9 mouse cellular contexts compared by ENCODE assay signal in the genomic region with DNA sequence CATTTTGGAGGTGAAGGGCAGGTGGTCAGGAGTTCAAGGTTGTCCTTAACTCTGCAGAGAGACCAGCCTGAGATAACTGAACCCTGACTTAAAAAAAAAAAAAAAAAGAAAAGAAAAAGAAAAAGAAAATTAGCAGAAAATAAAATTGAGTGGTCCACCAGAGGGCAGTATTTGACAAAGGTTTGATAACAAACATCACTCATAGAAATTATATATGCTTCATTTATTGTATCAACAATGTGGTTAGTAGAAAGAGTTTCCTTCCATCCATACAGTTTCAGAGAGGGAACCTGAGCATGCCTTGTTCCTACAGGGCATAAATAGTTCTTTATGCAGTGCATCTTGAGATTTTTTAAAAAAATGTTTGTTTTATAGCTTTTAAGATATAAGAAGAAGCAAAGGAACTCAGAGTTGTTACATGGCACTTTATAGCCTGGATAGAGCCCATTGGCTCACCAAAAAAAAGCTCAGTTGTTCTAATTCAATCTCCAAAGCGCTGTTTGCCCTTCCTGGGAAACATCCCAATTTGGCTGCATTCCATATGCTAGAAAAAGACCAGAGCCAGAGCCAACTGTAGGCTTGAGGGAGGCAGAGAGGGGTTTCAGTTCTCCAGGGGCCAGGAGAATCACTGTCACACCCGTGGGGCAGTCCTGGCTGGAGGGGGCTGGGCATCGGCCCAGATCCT.
DNase-seq lines count a peak whose midpoint lies in the region; ATAC-seq and TF ChIP-seq lines count a peak whose summit lies in the region.
"Had no signal": no experiment of that assay in that cellular context is flagged by ENCODE, and none has a peak within 500 bp of the region (broad histone marks: within the 10 kb centered on the region; RNA-seq: fewer than 3 reads in every experiment).

No protein-coding gene starts in this region.

- 0 out of 2 replicates have a peak overlapping the region, but pooled peaks have one; percentile 17 for H3K4me2 ChIP-seq in forebrain, embryonic 13.5 days
- no peak overlapping the region for H3K4me2 ChIP-seq in forebrain, embryonic 12.5 days

- no peak overlapping the region for H3K4me3 ChIP-seq in forebrain, embryonic 13.5 days
- no peak overlapping the region for H3K4me3 ChIP-seq in forebrain, embryonic 12.5 days (replicated peaks)
- no peak overlapping the region for H3K4me3 ChIP-seq in thymus, adult 2 months (ENCODE audit: control insufficient read depth, insufficient read depth, low read length)

- H3K9me3 ChIP-seq in forebrain, embryonic 13.5 days (replicated peaks), result no peaks in the 10 kb centered on the region
- no peaks in the 10 kb centered on the region for H3K9me3 ChIP-seq in forebrain, embryonic 12.5 days
- H3K9me3 ChIP-seq: G1E had no signal

- 0 out of 2 replicates have a peak overlapping the region, but pooled peaks have one; percentile 17 for H3K27ac ChIP-seq in forebrain, embryonic 13.5 days
- no peak overlapping the region for H3K27ac ChIP-seq in forebrain, embryonic 12.5 days
- H3K27ac ChIP-seq in thymus, adult 2 months (ENCODE audit: control insufficient read depth, insufficient read depth, low read length), result peak overlapping the region; percentile 83

- peak; percentile 70 for ATAC-seq in forebrain, embryonic 13.5 days
- no peak for ATAC-seq in forebrain, embryonic 12.5 days (ENCODE audit: low FRiP score)

- peak; percentile 41 for DNase-seq in thymus, adult 2 months
- DNase-seq in thymus, adult 18-20 months, result no peak
- DNase-seq in embryo, embryonic 11.5 days (ENCODE audit: low read depth, low spot score), result peak; percentile 40
- DNase-seq in induced T-regulatory cell, adult 2 months (ENCODE audit: low read depth), result peak; percentile 85
- peak; percentile 76 for DNase-seq in lung, postnatal 36 days
- no peak for DNase-seq in ovary, postnatal 36 days (ENCODE audit: low spot score)

- H3K9ac ChIP-seq in forebrain, embryonic 13.5 days, result no peak overlapping the region
- no peak overlapping the region for H3K9ac ChIP-seq in forebrain, embryonic 12.5 days

- H3K36me3 ChIP-seq in forebrain, embryonic 13.5 days (ENCODE audit: poor library complexity, severe bottlenecking), result no peaks in the 10 kb centered on the region
- H3K36me3 ChIP-seq in forebrain, embryonic 12.5 days (replicated peaks), result no peaks in the 10 kb centered on the region
- no peaks in the 10 kb centered on the region for H3K36me3 ChIP-seq in thymus, adult 2 months (ENCODE audit: control insufficient read depth, insufficient read depth, low read length)
- H3K36me3 ChIP-seq: G1E had no signal

- no peak for TF ChIP-seq CTCF in thymus, adult 2 months (IDR thresholded peaks at IDR 0.05; ENCODE audit: borderline replicate concordance, control insufficient read depth, extremely low read depth, insufficient read depth, low read length, poor library complexity)

- 40% methylated on average over 3 of the region's 3 CpGs for WGBS in forebrain, embryonic 13.5 days
- 58% methylated on average over 3 of the region's 3 CpGs for WGBS in forebrain, embryonic 12.5 days
- 47% methylated on average over 3 of the region's 3 CpGs for WGBS in thymus, adult 2 months

- TF ChIP-seq POLR2A in thymus, adult 2 months (IDR thresholded peaks at IDR 0.05; ENCODE audit: control insufficient read depth, extremely low read depth, insufficient read depth, low read length, poor library complexity), result no peak

- H3K4me1 ChIP-seq in forebrain, embryonic 13.5 days, result peaks cover 33% of the 10 kb centered on the region
- H3K4me1 ChIP-seq in forebrain, embryonic 12.5 days, result peaks cover 14% of the 10 kb centered on the region
- peaks cover 24% of the 10 kb centered on the region for H3K4me1 ChIP-seq in thymus, adult 2 months (replicated peaks; ENCODE audit: control insufficient read depth, insufficient read depth, low read length)

- H3K27me3 ChIP-seq in forebrain, embryonic 13.5 days, result no peaks in the 10 kb centered on the region; the same call in 1 of the 2 replicates
- H3K27me3 ChIP-seq in forebrain, embryonic 12.5 days, result no peaks in the 10 kb centered on the region
- no peaks in the 10 kb centered on the region for H3K27me3 ChIP-seq in thymus, adult 2 months (ENCODE audit: control insufficient read depth, insufficient read depth, low read length)

Comparison
In these comparisons a context has a peak if more than half of its experiments do, and no peak if none do; other contexts are left out.
1. DNase-seq: peak in thymus, adult 2 months (single experiment), embryo, embryonic 11.5 days (single experiment), induced T-regulatory cell, adult 2 months (single experiment) and lung, postnatal 36 days (single experiment); none in thymus, adult 18-20 months (0 of 2) and ovary, postnatal 36 days (single experiment).